Mouse (Mus musculus): ENCODE measurements at regions not wholly inside any gene's neighbourhood (a gene's known extent, or its start where the extent isn't known, plus 50 kb on each side); places are given as distances from the start of the nearest gene placed in this dataset.

DNA sequence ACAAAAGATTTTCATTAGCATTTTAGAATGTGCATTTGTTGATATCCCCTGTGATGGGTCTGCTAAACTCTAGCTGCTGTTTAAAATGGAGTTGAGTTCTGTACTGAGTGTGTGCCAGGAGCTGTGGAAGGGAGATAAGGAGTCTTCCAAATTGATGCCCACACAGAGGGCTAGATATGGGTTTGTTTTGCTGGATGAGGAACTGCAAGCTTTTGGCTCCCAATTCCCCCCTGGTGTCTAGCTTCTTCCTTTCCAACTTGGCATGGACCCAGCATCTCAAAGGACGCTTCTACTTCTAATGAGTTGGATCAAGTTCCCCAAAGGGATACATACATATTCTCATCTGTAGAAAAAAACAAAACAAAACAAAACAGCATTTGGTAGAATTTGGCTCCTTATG lies 577.0 kb upstream of the Large1 start:
- H3K9ac ChIP-seq (replicated peaks) = no peak overlapping the region
- no peak overlapping the region for H3K4me2 ChIP-seq (replicated peaks)
- H3K4me3 ChIP-seq = no peak overlapping the region
- H3K4me1 ChIP-seq = no peaks in the 10 kb centered on the region
- no peaks in the 10 kb centered on the region for H3K27me3 ChIP-seq
- no peak overlapping the region for H3K27ac ChIP-seq (replicated peaks)
- H3K9me3 ChIP-seq = no peaks in the 10 kb centered on the region
- H3K36me3 ChIP-seq = no peaks in the 10 kb centered on the region
- no peak for ATAC-seq (ENCODE audit: low FRiP score, low read depth)
- WGBS = 84% methylated on average over 1 of the region's 1 CpGs

DNA sequence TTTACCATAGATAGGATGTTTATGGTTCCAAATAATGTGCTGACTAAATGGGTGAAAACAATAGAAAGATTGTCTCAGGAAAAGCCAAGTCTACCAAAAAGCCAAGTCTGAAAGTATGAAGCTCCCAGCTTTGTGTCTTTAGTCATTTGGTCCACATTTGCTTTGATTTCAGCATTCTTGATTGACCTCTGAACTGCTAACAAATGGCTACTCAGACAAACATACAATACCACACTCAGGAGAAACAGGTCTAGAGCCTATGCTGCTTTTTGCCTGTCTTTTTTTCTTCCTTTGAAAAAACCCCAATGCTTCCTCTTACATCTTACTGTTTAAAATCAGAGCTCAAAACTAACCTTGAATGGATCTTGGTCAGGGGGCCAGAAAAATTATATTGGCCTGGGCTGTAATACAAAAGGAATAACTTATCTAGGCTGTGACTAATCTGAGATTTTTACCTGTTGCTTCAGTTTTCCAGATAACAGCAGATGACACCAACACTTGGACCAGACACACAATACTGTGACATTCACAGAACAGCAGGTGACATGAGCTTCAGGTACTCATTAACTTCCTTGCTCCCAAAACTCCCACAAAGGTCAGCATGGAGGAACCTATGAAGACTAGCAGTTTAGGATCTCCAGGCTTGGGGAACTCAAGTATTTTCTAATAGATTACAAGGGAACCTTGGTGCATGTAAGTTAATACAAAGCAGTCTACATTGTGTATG lies 572.3 kb upstream of the Large1 start:
- no peak overlapping the region for H3K4me3 ChIP-seq
- H3K9me3 ChIP-seq = no peaks in the 10 kb centered on the region
- no peak overlapping the region for H3K27ac ChIP-seq (replicated peaks)
- no peaks in the 10 kb centered on the region for H3K27me3 ChIP-seq
- H3K36me3 ChIP-seq = no peaks in the 10 kb centered on the region
- no peak for ATAC-seq (ENCODE audit: low FRiP score, low read depth)
- no peak overlapping the region for H3K4me2 ChIP-seq (replicated peaks)
- H3K9ac ChIP-seq (replicated peaks) = no peak overlapping the region
- no peaks in the 10 kb centered on the region for H3K4me1 ChIP-seq

DNA sequence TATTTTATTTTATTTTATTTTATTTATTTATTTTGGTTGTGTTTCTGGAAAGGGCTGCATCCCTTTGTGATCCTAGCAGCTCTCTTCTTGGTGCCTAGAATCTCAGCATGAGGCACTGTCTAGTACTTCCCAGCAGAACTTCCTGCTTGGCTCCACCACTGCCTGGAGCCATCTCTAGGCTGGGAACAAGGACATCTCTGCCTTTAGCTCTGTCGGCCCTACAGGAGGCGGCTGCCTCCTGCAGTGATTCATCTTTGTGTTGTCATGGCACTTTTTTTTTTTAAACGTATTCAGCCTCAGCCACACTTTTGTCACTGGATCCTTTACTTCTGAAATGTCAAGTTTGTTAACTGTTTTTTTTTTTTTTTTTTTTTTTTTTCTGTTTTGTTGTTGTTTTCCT lies 569.8 kb upstream of the Large1 start:
- Histone ChIP-seq H3K36me3 (no peaks in the 10 kb centered on the region), H3K9ac (replicated peaks) (no peak overlapping the region), H3K27ac (replicated peaks) (no peak overlapping the region), H3K4me3 (no peak overlapping the region), H3K9me3 (no peaks in the 10 kb centered on the region), H3K4me2 (replicated peaks) (no peak overlapping the region), H3K27me3 (no peaks in the 10 kb centered on the region), H3K4me1 (no peaks in the 10 kb centered on the region)
- no peak for ATAC-seq (ENCODE audit: low FRiP score, low read depth)
- WGBS = 44% methylated on average over 3 of the region's 3 CpGs

DNA sequence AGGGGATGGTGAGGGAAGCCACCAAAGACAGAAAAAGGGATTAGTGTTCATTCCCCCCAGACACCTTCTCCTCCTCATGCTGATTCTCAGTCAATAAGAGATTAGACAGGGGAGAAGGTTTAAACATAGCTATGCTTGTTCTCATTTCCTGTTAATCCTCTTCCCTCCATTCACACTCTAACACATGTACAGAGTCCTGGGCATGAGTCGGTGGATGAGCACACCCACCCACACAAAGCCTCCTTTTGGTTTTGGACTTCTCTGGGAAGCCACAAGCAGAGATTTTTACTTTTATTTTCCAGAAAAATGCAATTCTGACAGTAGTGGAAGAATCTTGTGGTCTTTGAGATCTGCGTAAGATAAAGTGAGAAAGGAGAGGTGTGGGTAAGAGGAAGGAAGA lies 567.8 kb upstream of the Large1 start:
- ATAC-seq (ENCODE audit: low FRiP score, low read depth) = no peak
- Histone ChIP-seq H3K27me3 (no peaks in the 10 kb centered on the region), H3K4me1 (no peaks in the 10 kb centered on the region), H3K4me2 (replicated peaks) (no peak overlapping the region), H3K27ac (replicated peaks) (no peak overlapping the region), H3K9me3 (no peaks in the 10 kb centered on the region), H3K36me3 (no peaks in the 10 kb centered on the region), H3K4me3 (no peak overlapping the region), H3K9ac (replicated peaks) (no peak overlapping the region)
- 61% methylated on average over 2 of the region's 2 CpGs for WGBS

DNA sequence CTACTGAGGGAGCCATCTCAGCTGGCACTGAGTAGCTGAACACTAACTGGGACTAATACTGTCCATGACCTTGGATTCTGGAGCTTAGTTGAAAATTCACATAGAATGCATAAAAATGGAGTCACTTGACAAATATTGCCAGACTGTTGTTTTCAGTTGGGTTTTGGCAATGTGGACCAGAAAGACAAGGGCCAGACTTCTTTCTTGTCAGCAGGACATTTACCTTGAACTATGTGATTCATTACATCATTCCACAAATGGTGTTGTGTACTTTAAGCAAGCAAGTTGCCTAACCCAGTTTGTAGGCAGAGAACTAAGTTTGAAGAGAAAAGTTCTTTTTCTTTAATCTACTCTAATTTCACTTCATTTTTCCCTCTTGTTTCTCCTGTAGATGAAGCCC lies 567.2 kb upstream of the Large1 start:
- Histone ChIP-seq H3K36me3 (no peaks in the 10 kb centered on the region), H3K9ac (replicated peaks) (no peak overlapping the region), H3K27ac (replicated peaks) (no peak overlapping the region), H3K4me2 (replicated peaks) (no peak overlapping the region), H3K27me3 (no peaks in the 10 kb centered on the region), H3K9me3 (no peaks in the 10 kb centered on the region), H3K4me1 (no peaks in the 10 kb centered on the region), H3K4me3 (no peak overlapping the region)
- no peak for ATAC-seq (ENCODE audit: low FRiP score, low read depth)

DNA sequence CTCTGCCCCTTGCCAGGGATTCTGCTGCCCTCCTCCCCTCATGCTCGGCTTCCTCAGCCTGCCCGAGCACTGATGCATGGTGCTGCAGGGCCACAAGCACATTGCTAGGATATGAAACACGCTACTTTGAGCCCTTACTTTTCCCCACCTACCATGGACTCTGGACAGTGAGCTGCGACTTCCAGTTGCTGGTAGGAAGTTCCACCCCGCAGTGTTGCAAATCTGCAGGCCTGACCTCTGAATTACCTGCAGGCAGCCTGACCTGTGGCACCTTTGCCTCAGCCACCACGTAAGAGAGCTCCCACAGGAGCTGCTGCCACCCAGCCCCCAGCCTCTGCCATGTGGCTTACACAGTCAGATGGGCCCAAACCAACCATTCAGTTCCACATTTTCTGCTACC lies 551.7 kb upstream of the Large1 start:
- no peak overlapping the region for H3K27ac ChIP-seq (replicated peaks)
- H3K9ac ChIP-seq (replicated peaks) = no peak overlapping the region
- H3K9me3 ChIP-seq = no peaks in the 10 kb centered on the region
- H3K27me3 ChIP-seq = no peaks in the 10 kb centered on the region
- no peaks in the 10 kb centered on the region for H3K4me1 ChIP-seq
- ATAC-seq (ENCODE audit: low FRiP score, low read depth) = no peak
- H3K4me2 ChIP-seq (replicated peaks) = no peak overlapping the region
- no peak overlapping the region for H3K4me3 ChIP-seq
- no peaks in the 10 kb centered on the region for H3K36me3 ChIP-seq
- 79% methylated on average over 6 of the region's 6 CpGs for WGBS

DNA sequence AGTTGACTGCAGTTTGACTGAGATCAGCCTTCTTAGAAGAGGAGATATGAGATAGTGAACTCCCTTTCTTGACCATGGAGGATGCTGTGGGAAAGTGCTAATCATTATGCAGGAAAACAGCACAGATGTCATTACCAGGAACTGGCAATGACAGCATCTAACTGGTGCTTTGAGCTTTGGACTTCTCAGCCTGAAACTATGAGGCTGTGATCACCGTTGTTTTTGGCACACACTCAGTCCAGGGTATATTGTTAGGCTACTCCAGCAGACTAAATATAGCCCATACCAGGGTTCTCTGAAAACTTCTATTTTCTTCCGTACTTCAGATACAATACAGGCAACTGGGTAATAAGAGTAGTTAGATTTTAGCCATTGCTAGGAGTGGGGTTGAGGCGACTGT lies 550.5 kb upstream of the Large1 start:
- Histone ChIP-seq H3K4me1 (no peaks in the 10 kb centered on the region), H3K9me3 (no peaks in the 10 kb centered on the region), H3K9ac (replicated peaks) (no peak overlapping the region), H3K27me3 (no peaks in the 10 kb centered on the region), H3K27ac (replicated peaks) (no peak overlapping the region), H3K4me2 (replicated peaks) (no peak overlapping the region), H3K4me3 (no peak overlapping the region), H3K36me3 (no peaks in the 10 kb centered on the region)
- ATAC-seq (ENCODE audit: low FRiP score, low read depth) = 0 out of 2 replicates have a peak, but pooled peaks have one; percentile 9
- WGBS = 84% methylated on average over 3 of the region's 3 CpGs

DNA sequence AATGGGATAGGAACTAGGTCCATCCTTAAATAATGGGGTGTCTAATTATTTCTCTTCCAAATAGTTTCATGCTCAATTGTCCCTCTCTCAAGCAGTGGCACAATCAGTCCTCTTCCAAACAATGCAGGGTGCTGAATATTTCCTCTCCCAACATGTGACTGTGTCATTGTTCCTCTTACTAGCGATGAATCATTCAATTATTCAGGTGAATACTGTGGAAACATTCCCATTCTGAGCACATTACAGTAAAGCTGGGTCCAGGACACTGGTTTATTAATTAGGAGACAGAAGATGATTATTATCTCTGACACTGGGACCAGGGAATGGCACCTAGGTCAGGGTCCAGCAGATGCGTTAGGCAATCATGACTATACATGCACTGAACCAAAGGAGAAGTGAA lies 532.6 kb upstream of the Large1 start:
- WGBS = 88% methylated on average over 2 of the region's 2 CpGs
- Histone ChIP-seq H3K4me3 (no peak overlapping the region), H3K27me3 (no peaks in the 10 kb centered on the region), H3K36me3 (no peaks in the 10 kb centered on the region), H3K27ac (replicated peaks) (no peak overlapping the region), H3K4me1 (no peaks in the 10 kb centered on the region), H3K4me2 (replicated peaks) (no peak overlapping the region), H3K9me3 (no peaks in the 10 kb centered on the region), H3K9ac (replicated peaks) (no peak overlapping the region)
- no peak for ATAC-seq (ENCODE audit: low FRiP score, low read depth)

DNA sequence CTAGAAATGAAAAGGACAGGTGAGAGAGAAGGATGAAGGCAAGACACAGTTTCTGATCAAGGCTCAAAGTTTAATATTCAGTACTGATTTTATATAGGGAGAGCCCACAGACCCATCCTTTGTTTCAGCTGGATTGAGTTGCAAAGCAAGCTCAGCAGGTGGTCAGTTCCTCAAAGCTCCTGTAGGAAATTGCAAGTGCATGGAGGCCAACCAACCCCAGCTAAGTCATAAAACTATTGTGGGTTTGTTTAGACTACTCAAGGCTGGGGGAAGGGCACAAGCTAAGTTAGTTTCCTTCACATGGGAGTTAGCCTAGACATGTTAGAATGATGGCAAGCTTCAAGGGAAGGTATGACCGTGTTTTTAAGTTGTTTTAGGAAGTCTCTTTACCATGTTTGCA lies 528.3 kb upstream of the Large1 start:
- Histone ChIP-seq H3K36me3 (no peaks in the 10 kb centered on the region), H3K4me2 (replicated peaks) (no peak overlapping the region), H3K9ac (replicated peaks) (no peak overlapping the region), H3K4me3 (no peak overlapping the region), H3K27me3 (no peaks in the 10 kb centered on the region), H3K9me3 (no peaks in the 10 kb centered on the region), H3K27ac (replicated peaks) (no peak overlapping the region), H3K4me1 (no peaks in the 10 kb centered on the region)
- ATAC-seq (ENCODE audit: low FRiP score, low read depth) = no peak
- WGBS = 76% methylated on average over 1 of the region's 1 CpGs

Measured in midbrain, embryonic 12.5 days (tissue).